Mouse (Mus musculus) frontal cortex, postnatal 25 days (tissue): ENCODE measurements at regions not wholly inside any gene's neighbourhood (a gene's known extent, or its start where the extent isn't known, plus 50 kb on each side); places are given as distances from the start of the nearest gene placed in this dataset.
"Not testable (repeated sequence)": the region's sequence is repeated elsewhere in the genome, so short reads cannot be mapped to it uniquely, and the experiment has no call there.

Source experiments
- DNase-seq, 2 experiments: peaks; one replicate each; pipeline ENCODE4 v3.0.0; 2022; ENCODE audit warnings: low spot score in 2 of 2

DNA sequence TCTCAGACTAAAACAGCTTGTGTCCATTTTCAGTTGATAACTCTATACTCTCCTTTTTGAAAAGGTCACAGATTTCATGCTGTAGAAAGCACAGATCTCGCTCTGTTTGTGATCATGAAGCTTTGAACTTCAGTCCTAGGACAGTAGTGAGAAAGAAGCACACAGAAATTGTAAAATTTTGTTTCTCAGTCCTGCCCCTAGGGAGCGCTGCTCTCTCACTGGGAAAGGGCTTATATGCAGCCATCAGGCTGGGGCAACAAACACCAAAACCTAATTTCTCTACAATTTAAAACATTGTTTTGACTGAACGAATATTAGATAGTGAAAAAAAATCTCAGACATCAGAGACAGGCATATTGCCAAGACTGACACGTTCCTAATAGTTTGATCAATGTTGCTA is 534.7 kb upstream of the Olfr1507 start:
- DNase-seq = not testable (repeated sequence)

DNA sequence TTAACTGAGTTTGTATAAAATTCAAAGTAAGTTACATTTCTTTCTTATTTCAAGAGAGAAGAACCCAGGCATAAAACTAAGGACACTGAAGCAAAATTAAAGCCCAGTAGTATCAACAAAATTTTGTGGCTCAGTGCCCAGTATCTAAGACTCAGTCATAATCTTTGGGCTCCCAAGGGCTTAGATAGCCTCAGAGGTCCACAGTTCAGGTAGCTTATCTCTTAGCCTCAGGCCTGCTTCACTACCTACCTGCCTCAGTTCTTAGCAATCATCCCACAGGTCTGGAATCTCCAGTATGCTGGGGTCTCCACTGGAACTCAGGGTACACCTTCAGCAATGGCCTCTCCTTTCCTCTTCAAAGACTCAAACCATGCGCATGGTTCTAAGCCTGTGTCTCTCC is 531.4 kb upstream of the Olfr1507 start:
- DNase-seq = not testable (repeated sequence)

DNA sequence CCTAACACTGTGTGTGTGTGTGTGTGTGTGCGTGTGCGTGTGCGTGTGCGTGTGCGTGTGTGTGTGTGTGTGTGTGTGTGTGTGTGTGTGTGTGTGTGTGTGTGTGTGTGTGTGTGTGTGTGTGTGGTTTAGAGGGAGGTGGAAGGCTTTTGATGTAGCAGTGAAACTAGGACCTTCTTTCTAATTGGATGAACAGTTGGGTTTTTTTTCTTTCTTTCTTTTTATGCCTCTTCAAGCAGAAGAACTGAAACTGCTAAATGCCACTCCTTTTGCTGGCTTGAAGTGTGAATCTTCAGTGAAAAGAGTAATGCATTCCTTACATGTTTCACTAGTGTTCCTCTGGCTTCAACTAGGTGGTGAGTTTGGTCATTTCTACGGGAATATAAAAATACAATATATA is 524.6 kb upstream of the Olfr1507 start:
- not testable (repeated sequence) for DNase-seq

DNA sequence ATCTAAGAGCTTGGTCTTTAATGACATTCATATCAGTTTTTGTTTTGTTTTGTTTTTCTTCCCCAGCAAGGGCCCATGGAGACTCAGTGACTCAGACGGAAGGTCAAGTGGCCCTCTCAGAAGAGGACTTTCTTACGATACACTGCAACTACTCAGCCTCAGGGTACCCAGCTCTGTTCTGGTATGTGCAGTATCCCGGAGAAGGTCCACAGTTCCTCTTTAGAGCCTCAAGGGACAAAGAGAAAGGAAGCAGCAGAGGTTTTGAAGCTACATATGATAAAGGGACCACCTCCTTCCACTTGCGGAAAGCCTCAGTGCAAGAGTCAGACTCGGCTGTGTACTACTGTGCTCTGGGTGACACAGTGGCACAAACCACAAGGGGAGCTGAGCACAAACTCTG is 512.2 kb upstream of the Olfr1507 start:
- DNase-seq = not testable (repeated sequence)

DNA sequence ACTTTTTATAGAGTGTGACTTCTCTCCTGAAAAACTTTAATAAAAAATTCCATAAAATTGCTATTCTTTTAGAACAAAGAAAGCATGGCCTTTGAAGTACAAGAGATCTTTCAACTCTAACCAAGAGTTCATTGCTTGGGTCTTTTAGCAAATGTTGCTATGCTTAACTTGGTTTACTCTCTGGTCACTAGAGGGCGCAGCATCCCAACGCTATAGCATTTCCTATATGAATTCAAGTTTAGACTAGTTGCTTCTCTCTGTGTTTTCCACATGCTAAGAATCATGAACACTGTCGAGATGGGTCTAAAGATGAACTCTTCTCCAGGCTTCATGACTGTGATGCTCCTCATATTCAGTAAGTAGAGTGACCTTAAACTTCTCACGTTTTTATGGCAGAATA is 511.8 kb upstream of the Olfr1507 start:
- not testable (repeated sequence) for DNase-seq

DNA sequence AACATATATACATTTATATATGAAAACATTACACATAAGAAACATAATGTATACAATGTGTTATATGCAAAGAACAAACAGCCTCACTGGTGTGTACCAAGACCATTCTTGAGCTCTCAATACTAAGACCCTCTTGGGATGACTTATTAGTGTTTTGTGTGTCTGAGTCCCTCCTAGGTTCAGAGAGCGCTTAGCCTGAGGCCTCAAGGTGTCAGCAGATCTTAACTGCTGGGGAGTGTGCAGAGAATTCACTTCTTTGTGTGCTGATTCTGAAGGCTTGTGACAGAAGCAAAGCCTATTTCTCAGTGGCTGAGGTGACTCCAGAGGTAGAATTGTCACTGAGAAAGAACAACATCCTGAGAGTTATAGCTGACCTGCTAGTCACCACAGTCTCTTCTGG is 505.7 kb upstream of the Olfr1507 start:
- DNase-seq = not testable (repeated sequence)

DNA sequence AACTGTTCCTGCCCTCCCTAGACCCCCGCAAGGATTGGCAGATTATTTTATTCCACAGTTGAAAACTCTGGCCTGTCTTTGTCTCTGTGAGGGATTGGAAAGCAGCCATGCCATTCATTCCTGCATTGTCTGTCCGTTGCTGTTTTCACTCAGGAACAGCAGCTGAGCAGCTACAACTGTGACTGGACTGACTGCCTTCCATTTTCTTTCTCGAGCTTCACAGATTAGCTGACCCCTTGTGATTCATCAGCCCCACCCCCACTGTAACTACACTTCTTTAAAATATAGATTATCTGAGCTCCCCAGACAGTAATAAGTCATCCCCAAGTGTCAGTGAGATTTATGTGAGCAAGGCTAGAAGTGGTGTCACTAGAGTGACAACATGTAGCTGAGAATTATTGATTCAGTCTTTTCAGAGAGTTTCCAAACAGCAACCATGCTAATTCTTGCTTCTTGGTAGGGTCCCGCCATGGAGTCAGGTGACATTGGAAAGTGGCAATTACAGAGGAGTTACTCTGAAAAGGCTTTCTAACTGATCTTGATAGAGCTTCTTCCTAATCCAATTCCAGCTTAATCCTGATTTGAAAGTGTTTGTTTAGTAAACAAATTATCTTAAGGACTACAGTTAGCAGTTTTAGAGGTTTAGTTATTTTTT is 496.7 kb upstream of the Olfr1507 start:
- not testable (repeated sequence) for DNase-seq

DNA sequence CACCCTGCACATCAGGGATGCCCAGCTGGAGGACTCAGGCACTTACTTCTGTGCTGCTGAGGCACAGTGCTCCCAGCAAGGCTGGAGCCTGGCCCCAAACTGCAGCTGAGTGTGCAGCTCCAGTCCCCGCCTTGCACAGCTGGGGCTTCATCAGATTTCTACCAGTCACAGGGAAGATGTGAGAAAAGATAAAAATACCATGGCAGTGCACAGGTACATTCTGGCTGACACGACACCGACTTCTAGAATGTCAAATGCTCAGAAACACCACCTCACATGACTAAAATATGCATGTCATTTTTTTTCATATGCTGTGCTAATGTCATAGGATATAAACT is 495.7 kb upstream of the Olfr1507 start:
- not testable (repeated sequence) for DNase-seq

DNA sequence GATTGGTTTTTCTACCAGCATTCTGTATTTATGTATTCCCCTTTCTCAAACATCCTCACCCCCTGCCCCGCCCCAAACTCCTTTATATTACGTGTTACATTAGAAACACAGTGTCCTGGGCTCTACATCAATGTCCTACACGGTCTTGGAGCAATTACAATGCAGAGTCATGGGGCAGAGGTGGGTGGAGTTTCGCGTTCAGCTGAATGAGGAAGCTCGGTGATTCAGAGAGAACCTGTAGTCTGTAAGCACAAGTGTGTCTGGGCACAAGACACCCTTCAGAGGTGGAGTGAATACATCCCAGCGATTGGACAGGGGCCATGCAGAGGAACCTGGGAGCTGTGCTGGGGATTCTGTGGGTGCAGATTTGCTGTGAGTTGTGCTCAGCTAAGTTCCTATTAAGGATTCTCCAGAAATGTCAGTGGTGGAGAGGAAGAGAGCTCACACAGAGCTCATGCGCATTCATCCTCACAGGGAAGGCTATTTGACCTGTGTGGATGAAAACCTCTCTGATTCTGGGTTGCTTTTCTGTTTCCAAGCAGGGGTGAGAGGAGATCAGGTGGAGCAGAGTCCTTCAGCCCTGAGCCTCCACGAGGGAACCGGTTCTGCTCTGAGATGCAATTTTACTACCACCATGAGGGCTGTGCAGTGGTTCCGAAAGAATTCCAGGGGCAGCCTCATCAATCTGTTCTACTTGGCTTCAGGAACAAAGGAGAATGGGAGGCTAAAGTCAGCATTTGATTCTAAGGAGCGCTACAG is 495.2 kb upstream of the Olfr1507 start:
- not testable (repeated sequence) for DNase-seq

DNA sequence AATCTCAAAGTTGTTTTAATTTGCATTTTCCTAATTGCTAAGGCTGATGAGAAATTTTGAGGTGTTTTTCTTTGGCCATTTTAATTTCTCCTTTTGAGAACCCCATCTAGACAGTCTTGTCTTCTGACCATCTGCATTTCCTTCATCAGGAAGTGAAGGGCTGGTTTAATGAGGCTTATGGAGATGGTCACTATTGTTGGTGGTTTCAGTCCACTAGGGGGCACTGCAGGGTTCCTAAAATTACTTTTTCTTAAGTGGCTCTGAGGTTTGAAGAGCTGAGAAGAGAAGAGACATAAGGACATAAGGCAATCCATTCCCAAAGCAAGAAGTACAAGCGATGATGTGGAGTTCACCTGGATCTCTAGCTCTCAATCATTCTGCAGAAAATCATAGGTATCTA is 494.4 kb upstream of the Olfr1507 start:
- DNase-seq = not testable (repeated sequence)

DNA sequence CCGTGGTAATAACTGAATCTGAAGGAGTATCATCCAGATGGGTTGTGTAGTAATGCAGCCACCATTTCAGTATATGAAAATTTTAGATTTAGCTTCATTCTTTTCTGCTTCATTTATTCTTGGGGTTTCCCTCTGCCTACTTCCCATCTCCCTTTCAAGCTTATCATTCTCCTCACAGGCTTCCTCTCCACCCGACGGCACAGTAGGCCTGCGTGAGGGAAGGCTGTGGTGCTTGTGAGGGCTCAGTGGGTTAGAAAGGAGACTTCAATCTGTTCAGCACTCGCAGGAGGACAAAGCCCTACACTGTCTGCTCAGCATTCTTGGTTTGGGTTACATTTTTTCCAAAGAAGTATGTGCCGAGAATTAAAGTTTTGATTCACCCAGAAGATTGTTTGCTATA is 493.0 kb upstream of the Olfr1507 start:
- DNase-seq = not testable (repeated sequence)

DNA sequence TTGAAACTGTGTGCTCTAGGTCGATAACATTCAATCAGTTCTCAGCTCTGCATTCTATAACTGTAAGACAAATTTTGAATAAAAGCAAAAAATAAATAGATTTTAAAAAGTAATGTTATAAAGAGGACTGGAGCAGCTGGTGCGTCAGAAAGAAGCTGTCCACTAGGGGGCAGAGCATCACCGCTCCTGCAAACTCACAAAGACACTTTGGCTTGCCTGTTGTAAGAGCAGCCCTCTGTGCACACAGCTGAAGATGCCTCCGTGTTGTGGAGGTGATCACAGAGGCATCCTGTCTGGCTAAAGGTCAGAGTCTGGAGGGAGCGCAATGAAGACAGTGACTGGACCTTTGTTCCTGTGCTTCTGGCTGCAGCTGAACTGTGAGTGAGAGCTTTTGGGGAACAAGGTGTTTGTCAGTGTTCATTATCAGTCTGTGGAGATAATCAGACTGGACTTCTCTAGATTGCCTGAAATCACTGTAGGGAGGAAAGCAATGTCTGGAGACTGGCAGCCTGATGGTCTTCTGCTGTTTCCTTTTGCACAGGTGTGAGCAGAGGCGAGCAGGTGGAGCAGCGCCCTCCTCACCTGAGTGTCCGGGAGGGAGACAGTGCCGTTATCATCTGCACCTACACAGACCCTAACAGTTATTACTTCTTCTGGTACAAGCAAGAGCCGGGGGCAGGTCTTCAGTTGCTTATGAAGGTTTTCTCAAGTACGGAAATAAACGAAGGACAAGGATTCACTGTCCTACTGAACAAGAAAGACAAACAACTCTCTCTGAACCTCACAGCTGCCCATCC is 476.9 kb upstream of the Olfr1507 start:
- DNase-seq = not testable (repeated sequence)

DNA sequence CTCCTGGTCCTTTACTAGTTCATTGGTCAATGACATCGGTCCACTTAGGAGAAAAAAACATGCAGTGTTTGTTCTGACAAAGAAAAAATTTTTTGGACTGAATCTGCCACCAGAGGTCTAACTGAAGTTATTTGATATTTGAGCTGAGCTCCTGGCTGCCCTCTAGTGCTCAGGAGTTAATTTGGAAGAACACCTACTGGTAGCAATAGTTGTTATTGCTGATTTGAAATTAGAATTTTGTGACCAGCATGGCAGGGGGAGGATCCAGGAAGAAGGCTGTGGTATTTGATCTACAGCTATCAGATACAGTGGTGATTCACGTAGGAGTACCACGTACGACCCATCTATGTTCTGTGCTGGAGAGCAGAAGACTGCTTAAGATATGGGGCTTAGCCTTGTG is 466.6 kb upstream of the Olfr1507 start:
- DNase-seq = not testable (repeated sequence)

DNA sequence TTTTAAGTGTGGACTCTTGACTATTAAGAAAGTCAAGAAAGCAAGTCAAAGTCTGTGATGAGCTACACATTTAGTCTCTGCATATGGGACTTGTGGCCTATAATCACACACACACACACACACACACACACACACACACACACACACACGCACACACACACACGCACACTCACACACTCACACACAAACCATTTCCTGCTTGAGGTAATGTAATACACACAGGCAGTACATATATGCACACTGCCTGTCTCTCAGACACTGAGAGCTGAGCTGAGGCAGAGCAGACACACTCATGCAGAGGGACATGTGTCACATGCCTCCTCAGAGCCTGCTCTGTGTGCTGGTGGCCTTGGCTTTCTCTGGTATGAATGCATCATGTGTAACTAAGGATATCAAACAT is 461.0 kb upstream of the Olfr1507 start:
- DNase-seq = not testable (repeated sequence)

DNA sequence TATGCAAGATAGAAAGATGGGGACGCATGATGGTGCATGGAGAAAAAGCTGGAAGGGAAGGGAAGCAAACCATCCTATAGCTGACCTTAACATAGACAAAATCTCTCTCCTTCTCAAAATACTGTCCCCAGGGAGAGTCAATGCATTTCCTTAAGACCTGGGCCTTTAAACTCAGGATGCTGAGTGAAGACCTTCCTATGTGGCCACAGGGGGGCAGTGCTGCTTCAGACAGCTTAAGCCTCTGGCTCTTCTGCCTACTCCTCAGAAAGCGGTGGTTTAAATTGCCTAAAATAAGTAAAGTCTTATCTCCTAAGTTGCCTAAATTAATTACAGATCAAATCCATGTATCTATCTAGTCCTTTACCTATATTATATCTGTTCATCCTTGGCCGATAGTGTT is 449.4 kb upstream of the Olfr1507 start:
- not testable (repeated sequence) for DNase-seq

DNA sequence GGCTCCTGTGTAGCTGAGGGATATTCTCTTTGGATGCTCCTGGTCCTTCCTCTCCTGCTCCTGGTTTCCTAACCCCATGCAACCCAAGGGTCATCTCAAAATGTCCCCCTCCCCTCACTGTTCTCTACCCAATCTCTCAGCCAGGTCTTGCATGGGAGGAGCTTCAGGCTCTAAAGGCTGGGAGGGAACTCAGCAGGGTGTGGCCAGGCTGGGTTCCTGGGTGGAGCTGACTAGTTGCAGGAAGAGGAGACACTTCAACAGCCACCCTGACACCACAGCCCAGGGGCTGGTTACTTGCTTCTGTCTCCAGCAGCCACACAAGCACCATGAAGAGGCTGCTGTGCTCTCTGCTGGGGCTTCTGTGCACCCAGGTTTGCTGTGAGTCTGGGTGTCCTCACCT is 446.9 kb upstream of the Olfr1507 start:
- DNase-seq = not testable (repeated sequence)

DNA sequence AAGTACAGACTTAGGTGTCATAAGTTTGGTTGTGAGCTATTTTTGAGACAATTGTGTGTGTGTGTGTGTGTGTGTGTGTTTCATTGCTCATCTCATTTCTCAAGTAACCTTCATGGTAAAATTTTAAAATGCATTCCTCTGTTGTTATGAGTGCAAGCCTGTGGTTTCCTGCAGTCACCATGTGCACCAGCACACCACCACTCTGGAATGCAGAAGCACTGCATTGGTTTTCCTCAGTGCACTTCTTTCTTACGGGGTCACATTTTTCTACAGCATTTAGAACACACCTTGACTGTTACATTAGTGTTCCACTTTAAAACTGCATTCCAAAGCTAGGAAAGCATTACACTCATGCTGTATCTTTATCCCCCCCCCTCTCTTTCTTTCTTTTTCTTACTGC is 446.2 kb upstream of the Olfr1507 start:
- not testable (repeated sequence) for DNase-seq

DNA sequence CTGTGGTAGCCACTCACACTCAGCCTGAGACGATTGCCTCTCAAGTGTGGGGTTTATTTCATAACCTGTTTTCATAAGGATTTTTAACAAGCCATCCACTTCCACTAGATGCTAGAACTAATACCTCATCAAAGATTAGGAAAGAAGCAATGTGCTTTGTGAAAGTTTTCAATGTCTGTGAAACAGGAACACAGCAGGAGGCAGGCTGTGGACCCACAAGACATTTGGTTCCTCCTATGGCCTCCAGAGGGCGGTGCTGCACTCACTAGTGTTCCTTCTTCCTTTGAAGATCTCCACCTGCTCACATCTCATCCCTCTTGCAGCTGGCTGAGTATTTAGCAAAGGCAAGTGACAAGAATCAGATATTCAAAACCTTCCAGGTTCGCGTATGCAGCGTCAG is 424.6 kb upstream of the Olfr1507 start:
- DNase-seq = not testable (repeated sequence)

DNA sequence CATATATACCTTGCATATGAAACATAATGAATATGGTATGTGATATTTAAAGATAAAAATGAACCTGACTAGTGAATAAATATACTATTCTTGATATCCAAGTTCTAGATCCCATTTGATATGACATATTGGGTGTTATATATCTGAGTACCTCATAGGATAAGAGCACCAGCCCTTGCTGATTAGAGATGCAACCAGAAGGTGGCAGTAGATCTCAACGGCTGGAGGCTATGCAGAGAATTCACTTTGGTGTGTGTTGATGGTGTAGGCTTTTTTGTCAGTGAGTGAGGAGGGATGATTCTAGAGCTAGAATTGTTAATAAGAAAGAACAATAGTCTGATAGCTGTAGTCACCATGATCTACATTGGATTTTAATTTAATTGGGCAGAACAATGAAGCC is 418.3 kb upstream of the Olfr1507 start:
- DNase-seq = not testable (repeated sequence)

DNA sequence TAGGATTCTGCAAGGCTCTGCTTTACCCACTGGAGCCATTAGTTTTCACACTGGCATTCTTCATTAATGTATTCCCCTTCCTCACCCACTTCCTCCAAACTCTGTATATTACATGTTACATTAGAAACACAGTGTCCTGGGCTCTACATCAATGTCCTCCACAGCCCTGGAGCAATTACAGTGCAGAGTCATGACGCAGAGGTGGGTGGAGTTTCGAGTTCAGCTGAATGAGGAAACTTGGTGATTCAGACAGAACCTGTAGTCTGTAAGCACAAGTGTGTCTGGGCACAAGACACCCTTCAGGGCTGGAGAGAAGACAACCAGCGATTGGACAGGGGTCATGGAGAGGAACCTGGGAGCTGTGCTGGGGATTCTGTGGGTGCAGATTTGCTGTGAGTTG is 404.1 kb upstream of the Olfr1507 start:
- not testable (repeated sequence) for DNase-seq

DNA sequence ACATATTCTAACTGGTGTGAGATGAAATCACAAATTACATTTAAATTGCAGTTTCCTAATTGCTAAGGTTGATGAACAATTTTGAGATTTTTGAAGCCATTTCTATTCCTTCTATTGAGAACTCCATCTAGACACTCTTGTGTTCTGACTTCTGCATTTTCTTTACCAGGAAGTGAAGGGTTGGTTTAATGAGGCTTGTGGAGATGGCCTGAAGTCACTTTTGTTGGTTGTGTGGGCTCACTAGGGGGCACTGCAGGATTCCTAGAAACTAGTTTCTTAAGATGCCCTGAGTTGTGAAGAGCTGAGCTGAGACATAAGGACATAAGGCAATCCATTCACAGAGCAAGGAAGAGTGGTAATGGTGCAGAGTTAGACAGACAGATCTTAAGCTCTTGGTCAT is 402.8 kb upstream of the Olfr1507 start:
- not testable (repeated sequence) for DNase-seq

DNA sequence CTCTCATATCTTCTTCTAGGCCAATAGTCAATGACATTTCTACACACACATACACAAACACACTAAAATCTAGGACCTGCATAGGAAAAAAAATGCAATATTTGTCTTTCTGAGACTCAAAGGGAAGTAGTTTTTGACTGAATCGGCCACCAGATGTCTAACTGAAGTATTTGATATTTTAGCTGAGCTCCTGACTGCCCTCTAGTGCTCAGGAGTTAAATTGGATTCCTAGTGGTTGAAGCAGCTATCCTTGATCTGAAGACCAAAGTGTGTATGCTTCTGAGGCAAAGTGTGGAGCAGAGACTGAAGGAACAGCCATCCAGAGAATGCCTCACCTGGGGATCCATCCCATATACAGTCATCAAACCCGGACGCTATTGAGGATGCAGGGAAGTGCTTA is 384.4 kb upstream of the Olfr1507 start:
- DNase-seq = not testable (repeated sequence)

DNA sequence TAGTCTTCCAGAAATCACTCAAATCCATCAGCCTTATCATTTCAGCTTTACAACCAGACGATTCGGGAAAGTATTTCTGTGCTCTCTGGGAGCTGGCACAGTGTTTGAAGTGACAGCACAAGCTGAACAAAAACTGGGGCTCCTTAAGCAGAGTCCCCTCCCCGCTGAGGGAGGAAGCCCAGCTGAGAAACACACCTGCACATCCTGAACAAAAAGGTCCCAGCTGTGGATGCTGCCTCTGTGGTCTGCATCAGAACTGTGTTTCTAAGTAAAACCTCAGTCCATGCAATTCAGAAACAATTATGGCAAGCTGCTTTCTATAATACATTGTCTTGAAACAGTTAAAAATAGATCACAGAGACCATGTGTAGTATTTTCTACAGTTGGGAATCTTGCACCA is 368.3 kb upstream of the Olfr1507 start:
- DNase-seq = not testable (repeated sequence)
